Mouse (Mus musculus) MEL (cell line): ENCODE measurements around the gene Prim2. TPM values are rescaled to one million over a fixed set of nuclear protein-coding genes. Genes with fewer than 3 reads are reported as not detected.

Experiments used
- DNase-seq: peaks from one replicate; pipeline ENCODE4 v3.0.0; 2011; ENCODE audit warnings: low read depth, low spot score
- H3K27ac ChIP-seq: 2 replicates; pipeline ENCODE4 v1.5.1; 2012; ENCODE audit warnings: low read depth, mild to moderate bottlenecking, control low read depth, low read length, moderate library complexity; ENCODE audit not compliant: control insufficient read depth
- H3K27me3 ChIP-seq, 2 experiments: fragments of 150-350 bp in 1 of 2; sonication (generic) in 1 of 2; 2 replicates each; pipeline ENCODE4 v1.6.1; 2012; ENCODE audit warnings: low read length in 2 of 2, mild to moderate bottlenecking in 2 of 2, improper control_type of control experiment in 1 of 2, moderate library complexity in 1 of 2; ENCODE audit not compliant: insufficient read depth in 2 of 2, control insufficient read depth in 1 of 2
- H3K36me3 ChIP-seq, 2 experiments: 2 replicates each; pipeline ENCODE4 v1.6.1; 2012 to 2014; ENCODE audit warnings: low read length in 2 of 2, improper control_type of control experiment in 1 of 2, inconsistent platforms in 1 of 2, mild to moderate bottlenecking in 1 of 2; ENCODE audit not compliant: insufficient read depth in 2 of 2, control insufficient read depth in 1 of 2
- H3K4me1 ChIP-seq, 2 experiments: fragments of 150-350 bp in 1 of 2; sonication (generic) in 1 of 2; 2 replicates each; pipeline ENCODE4 v1.6.1; 2012; ENCODE audit warnings: low read length in 2 of 2, improper control_type of control experiment in 1 of 2, mild to moderate bottlenecking in 1 of 2; ENCODE audit not compliant: insufficient read depth in 2 of 2, control insufficient read depth in 1 of 2
- H3K4me3 ChIP-seq, 2 experiments: fragments of 150-350 bp in 1 of 2; sonication (generic) in 1 of 2; 2 replicates each; pipeline ENCODE4 v1.5.1; 2012; ENCODE audit warnings: low read depth in 2 of 2, low read length in 2 of 2, mild to moderate bottlenecking in 2 of 2, moderate library complexity in 2 of 2, control low read depth in 1 of 2, improper control_type of control experiment in 1 of 2; ENCODE audit not compliant: control insufficient read depth in 1 of 2, insufficient read depth in 1 of 2
- H3K79me2 ChIP-seq: 2 replicates; pipeline ENCODE4 v1.6.1; 2012; ENCODE audit warnings: mild to moderate bottlenecking, low read length, moderate library complexity; ENCODE audit not compliant: control insufficient read depth, poor library complexity, insufficient read depth
- H3K9ac ChIP-seq: 2 replicates; pipeline ENCODE4 v1.6.1; 2012; ENCODE audit warnings: low read depth, mild to moderate bottlenecking, control low read depth, low read length, moderate library complexity; ENCODE audit not compliant: control insufficient read depth, poor library complexity, severe bottlenecking
- H3K9me3 ChIP-seq: fragments of 150-350 bp; sonication (generic); replicated peaks from 2 replicates; pipeline ENCODE4 v1.6.1; 2012; ENCODE audit warnings: mild to moderate bottlenecking, low read length, improper control_type of control experiment, moderate library complexity; ENCODE audit not compliant: insufficient read depth
- BHLHE40 ChIP-seq: IDR thresholded peaks from 2 replicates; pipeline ENCODE4 v1.6.1; 2012; ENCODE audit warnings: low read depth, mild to moderate bottlenecking, inconsistent platforms, low read length, improper control_type of control experiment, borderline replicate concordance
- CHD1 ChIP-seq: IDR thresholded peaks from 2 replicates; pipeline ENCODE4 v1.6.1; 2012; ENCODE audit warnings: low read depth, mild to moderate bottlenecking, inconsistent platforms, low read length, improper control_type of control experiment
- CHD2 ChIP-seq: IDR thresholded peaks from 2 replicates; pipeline ENCODE4 v1.6.1; 2011; ENCODE audit warnings: low read length, improper control_type of control experiment
- E2F4 ChIP-seq: IDR thresholded peaks from 2 replicates; pipeline ENCODE4 v1.6.1; 2011; ENCODE audit warnings: low read depth, low read length, improper control_type of control experiment, borderline replicate concordance
- ELF1 ChIP-seq: IDR thresholded peaks from 2 replicates; pipeline ENCODE4 v1.6.1; 2014; ENCODE audit warnings: low read depth, mild to moderate bottlenecking, inconsistent platforms, low read length, improper control_type of control experiment, moderate library complexity
- ETS1 ChIP-seq: IDR thresholded peaks from 2 replicates; pipeline ENCODE4 v1.6.1; 2012; ENCODE audit warnings: low read depth, mild to moderate bottlenecking, inconsistent platforms, low read length, improper control_type of control experiment, moderate library complexity
- GABPA ChIP-seq: IDR thresholded peaks from 2 replicates; pipeline ENCODE4 v1.6.1; 2012; ENCODE audit warnings: low read depth, mild to moderate bottlenecking, inconsistent platforms, low read length, improper control_type of control experiment, moderate library complexity
- JUND ChIP-seq: IDR thresholded peaks from 2 replicates; pipeline ENCODE4 v1.6.1; 2011; ENCODE audit warnings: low read depth, mild to moderate bottlenecking, improper control_type of control experiment, low read length
- KAT2A ChIP-seq: conservative IDR thresholded peaks from 2 replicates; pipeline ENCODE4 v1.6.1; 2012; ENCODE audit warnings: low read depth, low read length, improper control_type of control experiment, inconsistent platforms
- MAZ ChIP-seq: IDR thresholded peaks from 2 replicates; pipeline ENCODE4 v1.6.1; 2012; ENCODE audit warnings: low read depth, mild to moderate bottlenecking, inconsistent platforms, low read length, improper control_type of control experiment
- MXI1 ChIP-seq: IDR thresholded peaks from 2 replicates; pipeline ENCODE4 v1.6.1; 2011; ENCODE audit warnings: mild to moderate bottlenecking, low read depth, low read length, improper control_type of control experiment
- MYC ChIP-seq: IDR thresholded peaks from 2 replicates; pipeline ENCODE4 v1.6.1; 2011; ENCODE audit warnings: low read depth, mild to moderate bottlenecking, low read length, improper control_type of control experiment, moderate library complexity
- NELFE ChIP-seq: IDR thresholded peaks from 2 replicates; pipeline ENCODE4 v1.6.1; 2011; ENCODE audit warnings: low read depth, low read length, improper control_type of control experiment
- NRF1 ChIP-seq: IDR thresholded peaks from 2 replicates; pipeline ENCODE4 v1.6.1; 2014; ENCODE audit warnings: low read depth, mild to moderate bottlenecking, inconsistent platforms, low read length, improper control_type of control experiment, moderate library complexity; ENCODE audit not compliant: poor library complexity, insufficient read depth, severe bottlenecking
- POLR2AphosphoS2 ChIP-seq: IDR thresholded peaks from 2 replicates; pipeline ENCODE4 v1.6.1; 2011; ENCODE audit warnings: low read length, improper control_type of control experiment
- SIN3A ChIP-seq: IDR thresholded peaks from 2 replicates; pipeline ENCODE4 v1.6.1; 2012; ENCODE audit warnings: low read length, improper control_type of control experiment, inconsistent platforms
- SMC3 ChIP-seq: IDR thresholded peaks from 2 replicates; pipeline ENCODE4 v1.6.1; 2011; ENCODE audit warnings: low read depth, low read length, improper control_type of control experiment
- TAL1 ChIP-seq: IDR thresholded peaks from 2 replicates; pipeline ENCODE4 v1.6.1; 2012; ENCODE audit warnings: mild to moderate bottlenecking, inconsistent platforms, low read length, moderate library complexity, mixed read lengths
- TBP ChIP-seq: IDR thresholded peaks from 2 replicates; pipeline ENCODE4 v1.8.0; 2011; ENCODE audit warnings: low read depth, low read length, improper control_type of control experiment
- UBTF ChIP-seq: IDR thresholded peaks from 2 replicates; pipeline ENCODE4 v1.6.1; 2012; ENCODE audit warnings: low read depth, mild to moderate bottlenecking, inconsistent platforms, low read length, improper control_type of control experiment, moderate library complexity, borderline replicate concordance; ENCODE audit not compliant: insufficient read depth
- USF1 ChIP-seq: IDR thresholded peaks from 2 replicates; pipeline ENCODE4 v1.6.1; 2014; ENCODE audit warnings: low read depth, mild to moderate bottlenecking, inconsistent platforms, low read length, improper control_type of control experiment, moderate library complexity
- ZC3H11A ChIP-seq: IDR thresholded peaks from 2 replicates; pipeline ENCODE4 v1.6.1; 2012; ENCODE audit warnings: low read depth, mild to moderate bottlenecking, inconsistent platforms, low read length, improper control_type of control experiment
- ZKSCAN1 ChIP-seq: IDR thresholded peaks from 2 replicates; pipeline ENCODE4 v1.6.1; 2012; ENCODE audit warnings: low read depth, mild to moderate bottlenecking, inconsistent platforms, low read length, improper control_type of control experiment, moderate library complexity
- ZNF384 ChIP-seq: IDR thresholded peaks from 2 replicates; pipeline ENCODE4 v1.6.1; 2012; ENCODE audit warnings: low read depth, mild to moderate bottlenecking, inconsistent platforms, low read length, improper control_type of control experiment
- polyA plus RNA-seq, 2 experiments: library from polyadenylated mRNA; stranded (reverse) in 1 of 2; unstranded in 1 of 2; fragments of >175 nt in 1 of 2; fragments of >200 nt in 1 of 2; gene quantifications; 2 replicates each; pipeline versions ENCODE4 v1.2.1 to v1.2.4; 2012; ENCODE audit warnings: low replicate concordance in 2 of 2, low read depth in 1 of 2; ENCODE audit not compliant: insufficient read length in 2 of 2, insufficient read depth in 1 of 2, missing spikeins in 1 of 2
- total RNA-seq: library from RNA; depleted of rRNA; stranded (reverse); fragments of 300-350 nt; gene quantifications from 2 replicates; pipeline ENCODE4 v1.2.3, GENCODE M21; 2012

Prim2 gene
- total and polyA plus RNA-seq, 3 experiments: 36.1 to 48.9 TPM; not detected in 1

- no peaks in the 10 kb centered on the region for H3K27me3 ChIP-seq
- H3K4me1 ChIP-seq: no peaks in the 10 kb centered on the region
- H3K9me3 ChIP-seq: no peaks in the 10 kb centered on the region
- TF ChIP-seq ZC3H11A (no peak), NRF1 (no peak), BHLHE40 (no peak), TAL1 (no peak), SMC3 (no peak), GABPA (no peak), NELFE (no peak), ELF1 (no peak), CHD1 (no peak), E2F4 (no peak), ZKSCAN1 (no peak), MXI1 (no peak)
- H3K27ac ChIP-seq: no peak overlapping the region
- peaks cover 0 to 1% of the 10 kb centered on the region in 2 experiments; a peak in 1 of 4 replicates for H3K36me3 ChIP-seq
- H3K4me3 ChIP-seq: no peak overlapping the region
- no peak for DNase-seq
- no peaks in the 10 kb centered on the region for H3K79me2 ChIP-seq
- no peak overlapping the region for H3K9ac ChIP-seq
Observed at GRCm38 (mm10) chr1:33488372-33488771, 181.2 kb downstream of the Prim2 start.

GRCm38 (mm10) chr1:33483746-33484145 is 185.8 kb downstream of the Prim2 start:
- Histone ChIP-seq H3K4me3 (no peak overlapping the region), H3K9ac (no peak overlapping the region), H3K9me3 (no peaks in the 10 kb centered on the region), H3K4me1 (no peaks in the 10 kb centered on the region), H3K27ac (no peak overlapping the region), H3K36me3 (peaks cover 0 to 5% of the 10 kb centered on the region in 2 experiments; a peak in 2 of 4 replicates), H3K27me3 (no peaks in the 10 kb centered on the region), H3K79me2 (no peaks in the 10 kb centered on the region)
- DNase-seq: no peak
- no peak for TF ChIP-seq MYC
- TF ChIP-seq ELF1: no peak
- TF ChIP-seq NELFE: no peak
- no peak for TF ChIP-seq CHD2
- no peak for TF ChIP-seq ETS1
- TF ChIP-seq CHD1: no peak
- no peak for TF ChIP-seq KAT2A
- no peak for TF ChIP-seq GABPA
- TF ChIP-seq JUND: no peak
- no peak for TF ChIP-seq NRF1
- no peak for TF ChIP-seq USF1
- TF ChIP-seq UBTF: no peak
- no peak for TF ChIP-seq SIN3A
- TF ChIP-seq MAZ: no peak
- TF ChIP-seq POLR2AphosphoS2: no peak
- no peak for TF ChIP-seq TBP
- TF ChIP-seq ZNF384: no peak
